Mouse (Mus musculus) liver, adult 2 months (tissue): ENCODE results near the gene Adgrl2. TPM values are rescaled to one million over a fixed set of nuclear protein-coding genes. Genes with fewer than 3 reads are reported as not detected.

Experiments
- DNase-seq: peaks from one replicate; pipeline ENCODE4 v3.0.0-alpha.2; 2011; ENCODE audit warnings: low read depth, low spot score; ENCODE audit errors: extremely low read depth
- H3K27ac ChIP-seq: fragments of 200-500 bp; replicated peaks from 2 replicates; pipeline ENCODE4 v1.5.1; 2012; ENCODE audit warnings: low read depth, mild to moderate bottlenecking, control low read depth, inconsistent platforms, low read length; ENCODE audit not compliant: insufficient read depth
- H3K27me3 ChIP-seq: fragments of 200-500 bp; 2 replicates; pipeline ENCODE4 v1.6.1; 2012; ENCODE audit warnings: mild to moderate bottlenecking, moderate library complexity, low read length, inconsistent platforms; ENCODE audit not compliant: control insufficient read depth, insufficient read depth
- H3K36me3 ChIP-seq: fragments of 200-500 bp; 2 replicates; pipeline ENCODE4 v1.6.1; 2012; ENCODE audit warnings: low read length, inconsistent platforms; ENCODE audit not compliant: control insufficient read depth, insufficient read depth
- H3K4me1 ChIP-seq: fragments of 200-500 bp; 2 replicates; pipeline ENCODE4 v1.6.1; 2011; ENCODE audit warnings: low read length; ENCODE audit not compliant: control insufficient read depth, insufficient read depth
- H3K4me3 ChIP-seq: fragments of 200-500 bp; 2 replicates; pipeline ENCODE4 v1.5.1; 2011; ENCODE audit warnings: low read depth, mild to moderate bottlenecking, control low read depth, low read length, moderate library complexity; ENCODE audit not compliant: insufficient read depth
- H3K79me2 ChIP-seq: fragments of 200-500 bp; 2 replicates; pipeline ENCODE4 v1.6.1; 2012; ENCODE audit warnings: inconsistent platforms, mild to moderate bottlenecking, low read length, moderate library complexity; ENCODE audit not compliant: control insufficient read depth, insufficient read depth
- H3K9ac ChIP-seq: fragments of 200-500 bp; 2 replicates; pipeline ENCODE4 v1.6.1; 2012; ENCODE audit warnings: low read depth, mild to moderate bottlenecking, control low read depth, inconsistent platforms, low read length
- CTCF ChIP-seq: fragments of 200-500 bp; IDR thresholded peaks from 2 replicates; pipeline ENCODE4 v1.5.1; 2011; ENCODE audit warnings: low read depth, low read length, control low read depth
- POLR2A ChIP-seq: fragments of 200-500 bp; IDR thresholded peaks from 2 replicates; pipeline ENCODE4 v1.6.1; 2011; ENCODE audit warnings: low read length, control low read depth; ENCODE audit not compliant: insufficient read depth; ENCODE audit errors: extremely low read depth
- WGBS: fragments of 180-500 bp; shearing (Covaris S2); methylation state at CpG from one replicate; pipeline ENCODE4 v1.1.7; 2018; 5-methylcytosine and 5-hydroxymethylcytosine counted together
- polyA plus RNA-seq: library from polyadenylated mRNA; depleted of rRNA; stranded (reverse); fragments of >200 nt; gene quantifications from 2 replicates; pipeline ENCODE4 v1.2.3, GENCODE M21; 2012
- total RNA-seq: library from RNA; depleted of rRNA; stranded (reverse); fragments of >200 nt; gene quantifications from 2 replicates; pipeline ENCODE4 v1.2.3, GENCODE M21; 2014

Gene Adgrl2
- total and polyA plus RNA-seq, 2 experiments, result 26.2 to 27.9 TPM

DNA sequence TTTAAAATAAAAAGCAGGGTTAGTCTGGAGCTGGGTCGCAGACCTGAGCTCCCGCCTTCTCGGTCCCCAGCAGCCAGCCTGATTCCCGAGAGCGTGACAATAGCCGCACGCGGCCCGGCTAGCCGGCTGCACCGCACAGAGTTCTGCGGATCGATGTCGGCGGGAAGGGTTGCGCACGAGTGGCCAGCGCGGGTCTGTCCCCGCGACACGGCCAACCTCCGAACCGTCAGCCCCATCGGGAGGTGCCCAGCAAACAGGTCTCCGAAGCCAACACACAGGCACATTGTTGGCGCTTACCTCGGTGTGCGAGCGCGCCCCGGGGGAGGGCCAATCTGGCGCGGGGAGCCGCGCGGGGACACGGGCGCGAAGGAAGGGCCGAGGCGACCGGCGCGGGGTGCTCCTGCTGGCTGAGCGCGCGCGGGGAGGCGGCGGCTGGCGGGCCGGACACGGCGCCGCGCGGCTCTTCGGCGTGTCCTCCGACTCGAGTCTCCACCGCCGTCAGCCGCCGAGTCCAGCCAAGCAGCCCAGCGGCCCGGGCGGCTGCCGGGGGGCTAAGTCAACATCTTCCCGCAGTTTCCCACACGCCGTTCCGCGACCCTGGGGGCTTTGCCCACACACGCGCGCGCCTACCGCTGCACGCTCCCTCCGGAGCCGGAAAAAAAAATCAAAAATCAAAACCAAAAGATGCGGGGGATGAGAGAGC lies 1.9 kb downstream of the Adgrl2 start:
- Histone ChIP-seq H3K27ac (peak overlapping the region; percentile 86), H3K9ac (peak overlapping the region; percentile 92), H3K79me2 (peaks cover 27% of the 10 kb centered on the region), H3K4me3 (peak overlapping the region; percentile 64), H3K4me1 (peaks cover 17% of the 10 kb centered on the region), H3K27me3 (no peaks in the 10 kb centered on the region), H3K36me3 (no peaks in the 10 kb centered on the region)
- under 1% methylated on average over 84 of the region's 84 CpGs for WGBS
- TF ChIP-seq CTCF (no peak), POLR2A (no peak)
- peak; percentile 58 for DNase-seq

DNA sequence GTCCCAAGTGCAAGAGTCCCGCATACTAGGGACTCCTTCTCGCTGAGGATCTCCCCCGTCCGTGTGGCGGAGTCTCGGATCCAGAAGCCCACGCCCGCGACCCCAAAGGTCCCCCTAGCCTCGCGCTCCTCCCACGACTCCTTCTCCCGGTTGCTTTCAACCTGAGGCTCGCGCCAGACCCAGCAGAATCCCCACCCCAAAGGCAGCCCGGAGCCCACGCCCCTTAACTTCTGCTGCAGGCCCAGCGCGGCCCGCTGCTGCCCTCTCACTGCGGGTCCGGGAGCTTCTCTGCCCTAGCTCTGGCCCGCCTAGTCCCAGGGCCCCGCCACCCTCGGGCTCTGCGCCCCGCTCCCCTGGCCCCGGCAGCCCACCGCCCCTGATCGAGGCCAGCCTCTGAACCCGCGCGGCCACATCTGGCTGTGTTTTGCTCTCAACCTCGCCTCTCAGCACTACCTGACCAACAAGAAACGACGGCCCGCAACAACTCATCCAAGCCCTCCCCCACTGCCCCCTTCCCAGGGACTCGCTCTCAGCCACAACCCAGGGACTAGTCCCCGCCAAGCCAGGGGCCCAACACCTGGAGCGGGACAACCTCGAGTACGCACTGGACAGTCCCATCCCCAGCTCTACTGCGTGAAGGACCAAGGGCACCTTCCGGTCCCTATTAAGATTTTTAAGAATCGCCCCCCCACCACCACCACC lies 2.6 kb downstream of the Adgrl2 start:
- H3K27ac ChIP-seq, result peak overlapping the region; percentile 86
- peak overlapping the region; percentile 92 for H3K9ac ChIP-seq
- no peaks in the 10 kb centered on the region for H3K27me3 ChIP-seq
- peak overlapping the region; percentile 64 for H3K4me3 ChIP-seq
- peaks cover 27% of the 10 kb centered on the region for H3K79me2 ChIP-seq
- WGBS, result under 1% methylated on average over 45 of the region's 45 CpGs
- 0 out of 2 replicates have a peak, but pooled peaks have one; percentile 7 for TF ChIP-seq POLR2A
- peak; percentile 81 for TF ChIP-seq CTCF
- peaks cover 18% of the 10 kb centered on the region for H3K4me1 ChIP-seq
- no peaks in the 10 kb centered on the region for H3K36me3 ChIP-seq
- peak; percentile 50 for DNase-seq

DNA sequence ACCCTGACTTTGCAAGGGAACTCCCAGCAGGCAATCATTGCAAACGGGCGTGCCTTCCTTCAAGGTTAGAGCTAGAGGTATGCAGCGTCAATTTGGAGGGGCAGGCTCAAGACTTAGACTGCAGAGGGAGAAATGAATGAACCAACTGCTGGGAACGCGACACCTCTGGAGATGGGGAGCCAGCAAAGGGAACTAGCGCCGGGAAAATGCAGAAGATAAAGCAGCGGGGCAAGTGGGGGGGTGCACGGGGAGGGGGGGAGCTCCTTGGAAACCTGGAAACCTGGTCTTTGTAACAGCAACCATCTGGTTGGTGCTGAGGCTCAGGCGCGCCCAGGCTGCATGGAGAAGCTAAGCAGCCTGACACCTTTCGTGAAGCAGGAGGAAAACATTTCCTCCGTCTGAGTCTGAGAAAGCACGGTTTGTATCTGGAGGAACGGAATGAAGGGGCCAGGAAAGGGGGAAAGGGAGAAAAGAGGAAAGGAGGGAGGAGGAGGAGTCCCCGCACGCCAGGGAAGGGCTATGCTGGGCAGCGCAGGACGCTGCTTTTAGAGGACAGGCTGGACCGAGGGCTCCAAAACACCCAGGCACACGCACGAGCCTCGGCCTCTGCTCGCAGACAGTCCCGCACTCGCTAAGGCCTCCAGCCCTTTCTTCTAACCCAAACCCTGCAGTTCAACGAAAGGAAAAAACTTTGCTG lies 3.3 kb downstream of the Adgrl2 start:
- TF ChIP-seq CTCF (no peak), POLR2A (no peak)
- no peak for DNase-seq
- 0 out of 2 replicates have a peak overlapping the region, but pooled peaks have one; percentile 12 for H3K27ac ChIP-seq
- peak overlapping the region; percentile 64 for H3K4me3 ChIP-seq
- peaks cover 19% of the 10 kb centered on the region for H3K4me1 ChIP-seq
- WGBS, result 7% methylated on average over 27 of the region's 27 CpGs
- H3K27me3 ChIP-seq, result no peaks in the 10 kb centered on the region
- H3K36me3 ChIP-seq, result no peaks in the 10 kb centered on the region
- peak overlapping the region; percentile 92 for H3K9ac ChIP-seq
- H3K79me2 ChIP-seq, result peaks cover 27% of the 10 kb centered on the region

DNA sequence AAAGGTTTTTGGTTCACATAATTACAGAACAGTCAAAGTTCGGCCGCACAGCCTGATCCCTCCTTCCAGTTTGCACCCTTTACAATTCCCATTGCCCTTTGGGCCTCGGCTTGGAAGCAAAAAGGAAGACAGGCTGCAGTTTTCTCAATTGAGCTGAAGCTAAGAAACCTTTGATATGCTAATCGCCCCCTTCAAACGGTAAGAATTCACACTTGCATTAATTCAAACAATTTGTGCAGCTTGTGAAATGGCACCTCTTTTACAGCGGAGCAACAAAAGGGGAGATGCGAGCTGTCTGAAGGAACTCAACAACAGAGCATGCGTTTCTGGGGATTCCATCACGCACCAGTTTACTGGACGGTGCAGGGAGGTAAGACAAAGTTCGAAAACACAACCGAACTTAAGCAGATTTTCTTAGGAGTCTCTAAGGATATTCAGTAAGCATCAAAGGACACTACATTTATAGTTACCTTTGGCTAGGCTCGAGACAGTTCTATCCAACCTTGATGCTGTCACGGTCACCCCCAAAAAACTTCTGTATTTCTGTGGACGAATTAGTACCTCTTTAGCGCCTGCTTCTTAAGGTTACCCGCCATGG lies 4.0 kb downstream of the Adgrl2 start:
- WGBS, result 45% methylated on average over 17 of the region's 17 CpGs
- TF ChIP-seq CTCF (no peak), POLR2A (no peak)
- Histone ChIP-seq H3K36me3 (no peaks in the 10 kb centered on the region), H3K27ac (no peak overlapping the region), H3K4me3 (peak overlapping the region; percentile 64; the same call in 1 of the 2 replicates), H3K79me2 (peaks cover 33% of the 10 kb centered on the region), H3K27me3 (no peaks in the 10 kb centered on the region), H3K9ac (peak overlapping the region; percentile 33), H3K4me1 (peaks cover 23% of the 10 kb centered on the region)
- peak; percentile 48 for DNase-seq

DNA sequence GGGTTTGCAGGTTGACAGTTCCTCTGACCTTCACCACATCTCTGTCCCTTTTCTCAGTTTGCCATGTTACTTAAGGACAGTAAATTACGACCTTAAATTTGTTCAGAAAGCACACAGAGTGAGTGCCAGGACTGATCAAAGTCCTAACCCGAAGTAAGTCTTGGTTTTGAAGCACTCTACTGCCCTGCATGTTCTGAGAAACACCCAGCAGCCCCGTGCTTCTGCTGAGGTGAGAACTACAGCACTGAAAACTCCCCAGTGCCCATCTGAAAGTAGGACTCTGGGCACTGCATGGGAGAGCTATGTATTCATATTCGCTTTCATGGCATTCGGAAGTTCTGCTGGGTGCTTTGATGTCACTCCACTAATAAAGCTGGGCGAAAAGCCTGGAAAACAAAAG lies 6.0 kb downstream of the Adgrl2 start:
- no peaks in the 10 kb centered on the region for H3K27me3 ChIP-seq
- peak overlapping the region; percentile 43; the same call in 1 of the 2 replicates for H3K27ac ChIP-seq
- TF ChIP-seq CTCF (no peak), POLR2A (no peak)
- no peak overlapping the region for H3K4me3 ChIP-seq
- H3K4me1 ChIP-seq, result peaks cover 23% of the 10 kb centered on the region
- H3K9ac ChIP-seq, result no peak overlapping the region
- H3K79me2 ChIP-seq, result peaks cover 39% of the 10 kb centered on the region
- WGBS, result 24% methylated on average over 6 of the region's 6 CpGs
- DNase-seq, result peak; percentile 83
- no peaks in the 10 kb centered on the region for H3K36me3 ChIP-seq
